Mouse (Mus musculus) stomach, postnatal 0 days (tissue): Measurements from ENCODE around the gene Gm3285.

Experiments used
- CTCF ChIP-seq: IDR thresholded peaks from 2 replicates; pipeline ENCODE4 v1.5.1; 2016; ENCODE audit warnings: antibody characterized with exemption, low read depth, mild to moderate bottlenecking, moderate library complexity
- EP300 ChIP-seq: optimal IDR thresholded peaks from 2 replicates; pipeline ENCODE3; 2016; ENCODE audit warnings: antibody characterized with exemption

- TF ChIP-seq EP300 = no peak
- no peak for TF ChIP-seq CTCF
Measured at GRCm38 (mm10) chr10:77902894-77903715, 41.3 kb downstream of the Gm3285 start.
